Mouse (Mus musculus): ENCODE data around the gene Usp40. TPM values are rescaled to one million over a fixed set of nuclear protein-coding genes. Genes with fewer than 3 reads are reported as not detected.

The Usp40 gene
- total RNA-seq, 1 experiment: 10.4 TPM

- H3K4me3 ChIP-seq (ENCODE audit: insufficient read depth in 1 of 2, low read depth in 1 of 2, low read length in 2 of 2, poor library complexity in 1 of 2, severe bottlenecking in 1 of 2): no peak overlapping the region
- H3K9me3 ChIP-seq (ENCODE audit: control insufficient read depth, insufficient read depth, low read depth, low read length): no peaks in the 10 kb centered on the region
- DNase-seq (ENCODE audit: low read depth, low spot score): no peak
- H3K27ac ChIP-seq (ENCODE audit: insufficient read depth, low read depth, low read length, poor library complexity, severe bottlenecking): no peak overlapping the region
- no peaks in the 10 kb centered on the region for H3K4me1 ChIP-seq (ENCODE audit: control insufficient read depth in 2 of 2, insufficient read depth in 2 of 2, low read length in 2 of 2, poor library complexity in 1 of 2)
- TF ChIP-seq MAFK (IDR thresholded peaks at IDR 0.05; ENCODE audit: insufficient read depth, low read depth, low read length): no peak
- no peak for TF ChIP-seq HCFC1 (IDR thresholded peaks at IDR 0.05; ENCODE audit: borderline replicate concordance, insufficient read depth, low read length)
- no peak for TF ChIP-seq CHD2 (IDR thresholded peaks at IDR 0.05; ENCODE audit: low read depth, low read length)
- TF ChIP-seq ZC3H11A (IDR thresholded peaks at IDR 0.05; ENCODE audit: borderline replicate concordance, low read depth, low read length): no peak
- TF ChIP-seq ZNF384 (IDR thresholded peaks at IDR 0.05; ENCODE audit: low read depth, low read length): no peak
- 0 out of 2 replicates have a peak, but pooled peaks cover 2% of the 10 kb centered on the region for H3K36me3 ChIP-seq (ENCODE audit: control insufficient read depth, insufficient read depth, low read length, poor library complexity, severe bottlenecking)
- H3K9ac ChIP-seq (ENCODE audit: insufficient read depth, low read depth, low read length, poor library complexity, severe bottlenecking): no peak overlapping the region
- in situ Hi-C loops (cut with MboI; ENCODE audit: low sequenced_read_pairs in 2 of 2, unreplicated experiment in 2 of 2): no loop called here
These were observed 48.8 kb downstream of the Usp40 start for GRCm38 (mm10) chr1:87959532-87959931.

- Histone ChIP-seq H3K9ac (ENCODE audit: insufficient read depth, low read depth, low read length, poor library complexity, severe bottlenecking) (no peak overlapping the region), H3K27ac (ENCODE audit: insufficient read depth, low read depth, low read length, poor library complexity, severe bottlenecking) (no peak overlapping the region), H3K4me3 (ENCODE audit: insufficient read depth in 1 of 2, low read depth in 1 of 2, low read length in 2 of 2, poor library complexity in 1 of 2, severe bottlenecking in 1 of 2) (no peak overlapping the region), H3K9me3 (ENCODE audit: control insufficient read depth, insufficient read depth, low read depth, low read length) (no peaks in the 10 kb centered on the region), H3K4me1 (ENCODE audit: control insufficient read depth in 2 of 2, insufficient read depth in 2 of 2, low read length in 2 of 2, poor library complexity in 1 of 2) (no peaks in the 10 kb centered on the region), H3K36me3 (ENCODE audit: control insufficient read depth, insufficient read depth, low read length, poor library complexity, severe bottlenecking) (0 out of 2 replicates have a peak, but pooled peaks cover 2% of the 10 kb centered on the region)
- no peak for DNase-seq (ENCODE audit: low read depth, low spot score)
- TF ChIP-seq CHD2 (IDR thresholded peaks at IDR 0.05; ENCODE audit: low read depth, low read length) (no peak), HCFC1 (IDR thresholded peaks at IDR 0.05; ENCODE audit: borderline replicate concordance, insufficient read depth, low read length) (no peak), ZNF384 (IDR thresholded peaks at IDR 0.05; ENCODE audit: low read depth, low read length) (no peak), ZC3H11A (IDR thresholded peaks at IDR 0.05; ENCODE audit: borderline replicate concordance, low read depth, low read length) (no peak), MAFK (IDR thresholded peaks at IDR 0.05; ENCODE audit: insufficient read depth, low read depth, low read length) (no peak)
- in situ Hi-C loops (cut with MboI; ENCODE audit: low sequenced_read_pairs in 2 of 2, unreplicated experiment in 2 of 2): no loop called here
These were observed 49.4 kb downstream of the Usp40 start for GRCm38 (mm10) chr1:87958931-87959330.

- DNase-seq (ENCODE audit: low read depth, low spot score): no peak
- in situ Hi-C loops (cut with MboI; ENCODE audit: low sequenced_read_pairs in 2 of 2, unreplicated experiment in 2 of 2): no loop called here
- 0 out of 2 replicates have a peak, but pooled peaks cover 4% of the 10 kb centered on the region for H3K36me3 ChIP-seq (ENCODE audit: control insufficient read depth, insufficient read depth, low read length, poor library complexity, severe bottlenecking)
These were observed 55.3 kb downstream of the Usp40 start for GRCm38 (mm10) chr1:87953073-87953472.

GRCm38 (mm10) chr1:87951641-87952040, 56.7 kb downstream of the Usp40 start:
- H3K36me3 ChIP-seq (ENCODE audit: control insufficient read depth, insufficient read depth, low read length, poor library complexity, severe bottlenecking): peaks cover 7% of the 10 kb centered on the region; the same call in 1 of the 2 replicates
- H3K4me3 ChIP-seq (ENCODE audit: insufficient read depth in 1 of 2, low read depth in 1 of 2, low read length in 2 of 2, poor library complexity in 1 of 2, severe bottlenecking in 1 of 2): no peak overlapping the region
- in situ Hi-C loops (cut with MboI; ENCODE audit: low sequenced_read_pairs in 2 of 2, unreplicated experiment in 2 of 2): no loop called here
- TF ChIP-seq MAFK (IDR thresholded peaks at IDR 0.05; ENCODE audit: insufficient read depth, low read depth, low read length): no peak
- TF ChIP-seq ZC3H11A (IDR thresholded peaks at IDR 0.05; ENCODE audit: borderline replicate concordance, low read depth, low read length): no peak
- TF ChIP-seq HCFC1 (IDR thresholded peaks at IDR 0.05; ENCODE audit: borderline replicate concordance, insufficient read depth, low read length): no peak
- TF ChIP-seq CHD2 (IDR thresholded peaks at IDR 0.05; ENCODE audit: low read depth, low read length): no peak
- TF ChIP-seq ZNF384 (IDR thresholded peaks at IDR 0.05; ENCODE audit: low read depth, low read length): no peak
- H3K9me3 ChIP-seq (ENCODE audit: control insufficient read depth, insufficient read depth, low read depth, low read length): no peaks in the 10 kb centered on the region; the same call in 1 of the 2 replicates
- no peak overlapping the region for H3K27ac ChIP-seq (ENCODE audit: insufficient read depth, low read depth, low read length, poor library complexity, severe bottlenecking)
- no peak for DNase-seq (ENCODE audit: low read depth, low spot score)
- H3K4me1 ChIP-seq (ENCODE audit: control insufficient read depth in 2 of 2, insufficient read depth in 2 of 2, low read length in 2 of 2, poor library complexity in 1 of 2): no peaks in the 10 kb centered on the region
- H3K9ac ChIP-seq (ENCODE audit: insufficient read depth, low read depth, low read length, poor library complexity, severe bottlenecking): no peak overlapping the region

More at GRCm38 (mm10) chr1:87953073-87953472, 55.3 kb downstream of the Usp40 start:
- TF ChIP-seq HCFC1 (IDR thresholded peaks at IDR 0.05; ENCODE audit: borderline replicate concordance, insufficient read depth, low read length): no peak
- TF ChIP-seq ZC3H11A (IDR thresholded peaks at IDR 0.05; ENCODE audit: borderline replicate concordance, low read depth, low read length): no peak
- no peak for TF ChIP-seq CHD2 (IDR thresholded peaks at IDR 0.05; ENCODE audit: low read depth, low read length)
- TF ChIP-seq MAFK (IDR thresholded peaks at IDR 0.05; ENCODE audit: insufficient read depth, low read depth, low read length): no peak
- TF ChIP-seq ZNF384 (IDR thresholded peaks at IDR 0.05; ENCODE audit: low read depth, low read length): no peak
- H3K27ac ChIP-seq (ENCODE audit: insufficient read depth, low read depth, low read length, poor library complexity, severe bottlenecking): no peak overlapping the region
- H3K4me3 ChIP-seq (ENCODE audit: insufficient read depth in 1 of 2, low read depth in 1 of 2, low read length in 2 of 2, poor library complexity in 1 of 2, severe bottlenecking in 1 of 2): no peak overlapping the region
- H3K9ac ChIP-seq (ENCODE audit: insufficient read depth, low read depth, low read length, poor library complexity, severe bottlenecking): no peak overlapping the region
- H3K4me1 ChIP-seq (ENCODE audit: control insufficient read depth in 2 of 2, insufficient read depth in 2 of 2, low read length in 2 of 2, poor library complexity in 1 of 2): no peaks in the 10 kb centered on the region
- H3K9me3 ChIP-seq (ENCODE audit: control insufficient read depth, insufficient read depth, low read depth, low read length): no peaks in the 10 kb centered on the region; the same call in 1 of the 2 replicates
